Mouse (Mus musculus) forebrain, embryonic 10.5 days (tissue): ENCODE data around the gene Gm364. TPM values are rescaled to one million over a fixed set of nuclear protein-coding genes. Genes with fewer than 3 reads are reported as not detected.

ENCODE experiments used
- DNase-seq: peaks from one replicate; pipeline ENCODE4 v3.0.0-alpha.2; 2017; ENCODE audit warnings: low spot score; ENCODE audit errors: extremely low spot score
- H3K27ac ChIP-seq: fragments of 300-500 bp; sonication (generic); 2 replicates; pipeline ENCODE4 v1.5.1; 2016; ENCODE audit warnings: mild to moderate bottlenecking
- H3K27me3 ChIP-seq: fragments of 300-500 bp; sonication (generic); 2 replicates; pipeline ENCODE4 v1.6.1; 2016; ENCODE audit warnings: mild to moderate bottlenecking; ENCODE audit not compliant: poor library complexity, severe bottlenecking
- H3K36me3 ChIP-seq: fragments of 300-500 bp; sonication (generic); replicated peaks from 2 replicates; pipeline ENCODE4 v1.6.1; 2016; ENCODE audit warnings: mild to moderate bottlenecking, moderate library complexity
- H3K4me1 ChIP-seq: fragments of 300-500 bp; sonication (generic); 2 replicates; pipeline ENCODE4 v1.6.1; 2016
- H3K4me3 ChIP-seq: fragments of 300-500 bp; sonication (generic); 2 replicates; pipeline ENCODE4 v1.5.1; 2016; ENCODE audit warnings: mild to moderate bottlenecking, moderate library complexity
- H3K9me3 ChIP-seq: fragments of 300-500 bp; sonication (generic); 2 replicates; pipeline ENCODE4 v1.6.1; 2016; ENCODE audit warnings: mild to moderate bottlenecking, moderate library complexity
- whole genome bisulfite sequencing: fragments of 180-500 bp; shearing (Covaris S2); methylation state at CpG from one replicate; pipeline ENCODE4 v1.1.7; 2016; 5-methylcytosine and 5-hydroxymethylcytosine counted together
- polyA plus RNA-seq: library from polyadenylated mRNA; unstranded; fragments of >200 nt; fragmentation: Nextera tagmentation; extraction: Ambion mirVana; gene quantifications from 2 replicates; pipeline ENCODE4 v1.2.1, GENCODE M21; 2016

Gene Gm364
- polyA plus RNA-seq, 1 experiment from 2014 or later = not detected

- no peak for DNase-seq
- Histone ChIP-seq H3K27me3 (no peaks in the 10 kb centered on the region), H3K27ac (no peak overlapping the region), H3K36me3 (no peaks in the 10 kb centered on the region), H3K4me3 (no peak overlapping the region), H3K9me3 (no peaks in the 10 kb centered on the region), H3K4me1 (no peaks in the 10 kb centered on the region)
- WGBS = 15% methylated on average over 2 of the region's 2 CpGs
Measured at GRCm38 (mm10) chrX:57431610-57432009, 22.7 kb downstream of the Gm364 start.

DNA sequence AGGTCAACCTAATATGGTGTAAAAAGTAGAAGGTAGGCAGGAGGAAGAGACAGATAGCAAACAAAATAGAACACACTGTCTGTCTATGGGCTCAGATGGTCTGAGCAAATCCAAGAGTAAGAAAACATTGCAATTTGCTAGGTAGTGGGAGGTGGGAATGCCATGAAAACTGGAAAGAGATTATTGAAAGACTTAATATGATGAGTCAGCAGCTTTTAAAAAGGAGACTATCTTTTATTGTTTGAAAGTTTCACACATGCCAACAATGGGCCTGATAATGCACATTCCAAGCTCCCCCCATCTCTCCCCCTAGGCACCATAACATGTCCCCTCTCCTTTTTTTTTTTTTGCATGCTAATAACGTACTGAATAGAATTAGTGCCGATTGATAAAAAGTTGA, 24.9 kb downstream of the Gm364 start:
- H3K27ac ChIP-seq = no peak overlapping the region
- no peaks in the 10 kb centered on the region for H3K27me3 ChIP-seq
- H3K9me3 ChIP-seq = no peaks in the 10 kb centered on the region
- DNase-seq = no peak
- H3K4me1 ChIP-seq = no peaks in the 10 kb centered on the region
- 92% methylated on average over 2 of the region's 2 CpGs for WGBS
- H3K36me3 ChIP-seq = no peaks in the 10 kb centered on the region
- H3K4me3 ChIP-seq = no peak overlapping the region

- 0 out of 2 replicates have a peak, but pooled peaks cover 4% of the 10 kb centered on the region for H3K4me1 ChIP-seq
- WGBS = 12% methylated on average over 26 of the region's 28 CpGs
- DNase-seq = no peak
- H3K36me3 ChIP-seq = no peaks in the 10 kb centered on the region
- peaks cover 54% of the 10 kb centered on the region for H3K27me3 ChIP-seq
- H3K27ac ChIP-seq = no peak within 1 kb of the TSS
- no peaks in the 10 kb centered on the region for H3K9me3 ChIP-seq
- H3K4me3 ChIP-seq = peak within 1 kb of the TSS; percentile 53
Measured at GRCm38 (mm10) chrX:57503634-57504033, 94.7 kb downstream of the Gm364 start, which contains the start of gene Gpr101. Gene Gpr101 (minus strand): TSS chrX:57503757.

DNA sequence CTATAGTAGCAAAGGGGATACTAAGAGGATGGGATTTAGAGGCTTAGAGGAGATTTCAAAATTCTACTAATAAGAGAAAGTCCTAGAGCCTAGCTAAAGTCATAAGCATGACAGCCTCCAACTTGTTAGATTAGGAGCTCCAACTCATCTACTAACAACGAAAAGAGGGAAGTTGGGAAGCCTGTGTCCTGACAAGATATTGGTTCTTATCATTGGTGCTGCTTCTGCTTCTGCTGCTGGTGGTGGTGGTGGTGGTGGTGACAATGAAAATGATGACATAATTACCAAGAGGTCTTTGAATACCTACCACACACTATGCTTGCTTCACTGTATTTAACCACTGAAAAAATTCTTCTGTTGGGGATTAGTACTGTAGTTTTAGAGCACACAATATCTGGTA, 97.3 kb downstream of the Gm364 start:
- Histone ChIP-seq H3K9me3 (no peaks in the 10 kb centered on the region), H3K27ac (no peak overlapping the region), H3K36me3 (no peaks in the 10 kb centered on the region), H3K4me3 (no peak overlapping the region), H3K27me3 (peaks cover 48% of the 10 kb centered on the region), H3K4me1 (0 out of 2 replicates have a peak, but pooled peaks cover 4% of the 10 kb centered on the region)
- 76% methylated on average over 1 of the region's 1 CpGs for WGBS
- no peak for DNase-seq

DNA sequence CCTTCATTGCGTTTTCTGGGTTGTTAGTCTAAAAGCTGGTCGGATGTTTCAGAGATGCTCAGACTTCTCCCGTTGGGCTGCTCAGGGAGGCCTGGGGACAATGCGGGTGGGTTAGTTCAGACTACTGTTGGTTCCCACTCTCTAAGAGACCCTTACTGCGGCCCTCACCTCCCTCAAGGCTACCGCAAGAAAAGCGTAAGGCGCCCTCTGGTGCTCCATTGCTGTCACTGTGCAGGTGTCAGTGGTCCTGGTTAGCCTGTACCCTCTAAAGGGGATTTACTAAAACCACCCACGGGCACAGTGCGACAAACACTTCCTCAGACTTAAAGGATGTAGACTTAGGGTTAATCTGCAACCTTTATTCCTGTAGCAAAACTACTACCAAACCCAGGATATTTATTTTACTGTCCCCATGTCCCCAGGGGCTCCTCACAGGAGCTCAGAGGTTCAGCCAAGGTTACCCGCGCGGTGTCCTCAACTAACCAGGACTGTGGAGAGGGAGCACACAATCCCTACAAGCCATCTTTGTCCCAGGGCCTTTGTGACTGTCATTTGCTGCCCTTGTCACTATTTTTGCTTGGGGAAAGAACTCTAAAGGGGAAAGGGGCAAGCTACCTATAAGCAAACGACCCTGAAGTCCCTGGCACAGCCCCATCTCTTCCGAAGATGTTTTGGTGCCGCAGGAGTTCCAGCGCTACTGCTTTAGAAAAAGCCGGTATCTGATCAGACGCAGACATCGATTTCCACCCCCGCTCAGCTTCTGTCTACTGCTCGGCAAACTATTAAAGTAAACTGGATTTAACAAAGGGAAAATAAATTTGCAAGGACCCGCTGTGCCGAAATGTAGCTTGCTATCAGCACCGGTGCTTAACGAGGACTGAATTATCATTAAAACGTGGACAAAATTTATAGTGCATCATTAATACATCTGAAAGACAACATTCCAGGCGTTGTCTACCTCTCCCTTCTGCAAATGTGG, 112.5 kb downstream of the Gm364 start:
- Histone ChIP-seq H3K4me1 (no peaks in the 10 kb centered on the region), H3K4me3 (peak overlapping the region; percentile 32), H3K36me3 (no peaks in the 10 kb centered on the region), H3K9me3 (no peaks in the 10 kb centered on the region), H3K27ac (no peak overlapping the region), H3K27me3 (peaks cover 10% of the 10 kb centered on the region)
- peak; percentile 17 for DNase-seq
- WGBS = 41% methylated on average over 28 of the region's 28 CpGs

Other genes with a start within 250 kb of the Gm364 start
- gene Cd40lg, start 197.0 kb upstream of the Gm364 start, polyA plus RNA-seq = not detected in 2 replicates
- gene Arhgef6, start 70.4 kb upstream of the Gm364 start, polyA plus RNA-seq = 2.8 and 3.0 TPM in 2 replicates
- 195 TPM in 2 replicates for gene Rbmx, start 16.1 kb upstream of the Gm364 start, polyA plus RNA-seq
- 0.02 TPM in 1 of 2 replicates, not detected in the other for gene Gpr101, start 94.6 kb downstream of the Gm364 start, polyA plus RNA-seq